Mouse (Mus musculus) heart, embryonic 11.5 days (tissue): ENCODE data around the gene Cgref1. TPM values are rescaled to one million over a fixed set of nuclear protein-coding genes. Genes with fewer than 3 reads are reported as not detected.

Experiments
- ATAC-seq: fragments of 200-750 bp; cut with Nextera tagmentation; replicated peaks from 2 replicates; pipeline ENCODE4 v1.8.0; 2017; ENCODE audit warnings: moderate library complexity; ENCODE audit not compliant: insufficient number of reproducible peaks, low FRiP score, low TSS enrichment
- H3K27ac ChIP-seq: fragments of 300-500 bp; sonication (generic); 2 replicates; pipeline ENCODE4 v1.5.1; 2014; ENCODE audit warnings: mild to moderate bottlenecking, low read depth, low read length
- H3K27me3 ChIP-seq: fragments of 300-500 bp; sonication (generic); 2 replicates; pipeline ENCODE4 v1.6.1; 2014; ENCODE audit warnings: mild to moderate bottlenecking, low read length, mixed read lengths; ENCODE audit not compliant: control insufficient read depth, insufficient read depth
- H3K36me3 ChIP-seq: fragments of 300-500 bp; sonication (generic); 2 replicates; pipeline ENCODE4 v1.6.1; 2014; ENCODE audit warnings: mild to moderate bottlenecking, low read length, moderate library complexity, mixed read lengths; ENCODE audit not compliant: control insufficient read depth, insufficient read depth
- H3K4me1 ChIP-seq: fragments of 300-500 bp; sonication (generic); 2 replicates; pipeline ENCODE4 v1.6.1; 2014; ENCODE audit warnings: low read length; ENCODE audit not compliant: control insufficient read depth, insufficient read depth
- H3K4me2 ChIP-seq: fragments of 300-500 bp; sonication (generic); 2 replicates; pipeline ENCODE4 v1.6.1; 2014; ENCODE audit warnings: mild to moderate bottlenecking, moderate library complexity
- H3K4me3 ChIP-seq: fragments of 300-500 bp; sonication (generic); 2 replicates; pipeline ENCODE4 v1.5.1; 2014; ENCODE audit warnings: low read depth, low read length
- H3K9ac ChIP-seq: fragments of 300-500 bp; sonication (generic); 2 replicates; pipeline ENCODE4 v1.6.1; 2014; ENCODE audit warnings: mild to moderate bottlenecking, low read depth, low read length, moderate library complexity
- H3K9me3 ChIP-seq: fragments of 300-500 bp; sonication (generic); replicated peaks from 2 replicates; pipeline ENCODE4 v1.6.1; 2016; ENCODE audit warnings: low read length; ENCODE audit not compliant: control insufficient read depth
- WGBS: fragments of 180-500 bp; shearing (Covaris S2); extraction: QIAGEN DNeasy Blood & Tissue Kit; methylation state at CpG from one replicate; pipeline ENCODE4 v1.1.7; 2014; ENCODE audit not compliant: insufficient replicate concordance; 5-methylcytosine and 5-hydroxymethylcytosine counted together
- polyA plus RNA-seq: library from polyadenylated mRNA; unstranded; fragments of >200 nt; fragmentation: Nextera tagmentation; extraction: Ambion mirVana; gene quantifications from 2 replicates; pipeline ENCODE4 v1.2.1, GENCODE M21; 2014

The Cgref1 gene
- polyA plus RNA-seq, 1 experiment from 2014 or later, result 5.4 TPM

GRCm38 (mm10) chr5:30887858-30888336, 57.5 kb downstream of the Cgref1 start:
- H3K9me3 ChIP-seq, result no peaks in the 10 kb centered on the region
- peak; percentile 85 for ATAC-seq
- peak overlapping the region; percentile 91 for H3K4me2 ChIP-seq
- peak overlapping the region; percentile 84 for H3K9ac ChIP-seq
- H3K27ac ChIP-seq, result peak overlapping the region; percentile 88
- H3K4me1 ChIP-seq, result peaks cover 10% of the 10 kb centered on the region
- under 1% methylated on average over 28 of the region's 28 CpGs for WGBS
- H3K36me3 ChIP-seq, result peaks cover 13% of the 10 kb centered on the region
- H3K27me3 ChIP-seq, result no peaks in the 10 kb centered on the region
- H3K4me3 ChIP-seq, result peak overlapping the region; percentile 82

GRCm38 (mm10) chr5:30887331-30887761, 58.0 kb downstream of the Cgref1 start:
- ATAC-seq, result peak; percentile 49
- H3K4me3 ChIP-seq, result peak overlapping the region; percentile 82
- WGBS, result 1% methylated on average over 19 of the region's 19 CpGs
- no peaks in the 10 kb centered on the region for H3K27me3 ChIP-seq
- H3K4me1 ChIP-seq, result peaks cover 10% of the 10 kb centered on the region
- peak overlapping the region; percentile 88 for H3K27ac ChIP-seq
- H3K4me2 ChIP-seq, result peak overlapping the region; percentile 91
- H3K36me3 ChIP-seq, result peaks cover 8% of the 10 kb centered on the region
- H3K9ac ChIP-seq, result peak overlapping the region; percentile 84
- H3K9me3 ChIP-seq, result no peaks in the 10 kb centered on the region

- ATAC-seq, result no peak
- Histone ChIP-seq H3K4me1 (peaks cover 10% of the 10 kb centered on the region), H3K9ac (peak overlapping the region; percentile 84), H3K4me2 (peak overlapping the region; percentile 91), H3K36me3 (peaks cover 2% of the 10 kb centered on the region), H3K4me3 (peak overlapping the region; percentile 82), H3K9me3 (no peaks in the 10 kb centered on the region), H3K27me3 (no peaks in the 10 kb centered on the region), H3K27ac (peak overlapping the region; percentile 88; the same call in 1 of the 2 replicates)
- WGBS, result 41% methylated on average over 5 of the region's 5 CpGs
Observed at GRCm38 (mm10) chr5:30886731-30887130, 58.7 kb downstream of the Cgref1 start.

GRCm38 (mm10) chr5:30886209-30886608, 59.2 kb downstream of the Cgref1 start:
- no peaks in the 10 kb centered on the region for H3K9me3 ChIP-seq
- no peaks in the 10 kb centered on the region; the same call in 1 of the 2 replicates for H3K36me3 ChIP-seq
- no peak overlapping the region for H3K27ac ChIP-seq
- H3K4me3 ChIP-seq, result no peak overlapping the region; the same call in 1 of the 2 replicates
- H3K9ac ChIP-seq, result no peak overlapping the region
- no peak for ATAC-seq
- peaks cover 10% of the 10 kb centered on the region for H3K4me1 ChIP-seq
- 46% methylated on average over 4 of the region's 4 CpGs for WGBS
- peak overlapping the region; percentile 91 for H3K4me2 ChIP-seq
- H3K27me3 ChIP-seq, result no peaks in the 10 kb centered on the region

Other genes starting within 250 kb of the Cgref1 start
- 2.9 and 3.5 TPM in 2 replicates for gene Dpysl5, start 234.0 kb downstream of the Cgref1 start, polyA plus RNA-seq
- 14.2 and 17.9 TPM in 2 replicates for gene Mapre3, start 130.9 kb downstream of the Cgref1 start, polyA plus RNA-seq
- 47.8 and 48.2 TPM in 2 replicates for gene Tmem214, start 77.6 kb downstream of the Cgref1 start, polyA plus RNA-seq
- 12.9 and 14.5 TPM in 2 replicates for gene Agbl5, start 56.9 kb downstream of the Cgref1 start, polyA plus RNA-seq
- gene Ost4, start 37.8 kb downstream of the Cgref1 start, polyA plus RNA-seq, result 445 and 470 TPM in 2 replicates
- 90.5 and 123 TPM in 2 replicates for gene Emilin1, start 32.2 kb downstream of the Cgref1 start, polyA plus RNA-seq
- 10.1 and 11.3 TPM in 2 replicates for gene Khk, start 24.2 kb downstream of the Cgref1 start, polyA plus RNA-seq
- 69.1 and 70.2 TPM in 2 replicates for gene Preb, start 14.8 kb upstream of the Cgref1 start, polyA plus RNA-seq
- gene Tcf23, start 23.1 kb upstream of the Cgref1 start, polyA plus RNA-seq, result 0.04 and 0.15 TPM in 2 replicates
- gene Atraid, start 102.7 kb upstream of the Cgref1 start, polyA plus RNA-seq, result 96.8 and 101 TPM in 2 replicates
- gene Slc5a6, start 103.3 kb upstream of the Cgref1 start, polyA plus RNA-seq, result 5.4 and 7.1 TPM in 2 replicates
- 22.9 and 23.1 TPM in 2 replicates for gene Cad, start 109.2 kb upstream of the Cgref1 start, polyA plus RNA-seq
- not detected in 2 replicates for gene Dnajc5g, start 160.7 kb upstream of the Cgref1 start, polyA plus RNA-seq
- 0.47 and 0.48 TPM in 2 replicates for gene Slc30a3, start 162.6 kb upstream of the Cgref1 start, polyA plus RNA-seq
- 13.9 and 16.7 TPM in 2 replicates for gene Trim54, start 171.1 kb upstream of the Cgref1 start, polyA plus RNA-seq
- gene Ucn, start 193.2 kb upstream of the Cgref1 start, polyA plus RNA-seq, result 0.51 TPM in 1 of 2 replicates, not detected in the other
- 78.1 and 82.1 TPM in 2 replicates for gene Mpv17, start 208.7 kb upstream of the Cgref1 start, polyA plus RNA-seq
- gene Gm29609, start 234.3 kb upstream of the Cgref1 start, polyA plus RNA-seq, result 0.76 and 1.2 TPM in 2 replicates
- 48.2 and 50.8 TPM in 2 replicates for gene Gtf3c2, start 234.6 kb upstream of the Cgref1 start, polyA plus RNA-seq
- 115 and 122 TPM in 2 replicates for gene Snx17, start 247.6 kb upstream of the Cgref1 start, polyA plus RNA-seq
- gene Eif2b4, start 247.8 kb upstream of the Cgref1 start, polyA plus RNA-seq, result 56.7 and 58.6 TPM in 2 replicates